Mouse (Mus musculus): ENCODE results near the gene Zbtb32. TPM values are rescaled to one million over a fixed set of nuclear protein-coding genes. Genes with fewer than 3 reads are reported as not detected.

The Zbtb32 gene
- polyA plus RNA-seq, 1 experiment from 2014 or later, result 0.27 TPM

DNA sequence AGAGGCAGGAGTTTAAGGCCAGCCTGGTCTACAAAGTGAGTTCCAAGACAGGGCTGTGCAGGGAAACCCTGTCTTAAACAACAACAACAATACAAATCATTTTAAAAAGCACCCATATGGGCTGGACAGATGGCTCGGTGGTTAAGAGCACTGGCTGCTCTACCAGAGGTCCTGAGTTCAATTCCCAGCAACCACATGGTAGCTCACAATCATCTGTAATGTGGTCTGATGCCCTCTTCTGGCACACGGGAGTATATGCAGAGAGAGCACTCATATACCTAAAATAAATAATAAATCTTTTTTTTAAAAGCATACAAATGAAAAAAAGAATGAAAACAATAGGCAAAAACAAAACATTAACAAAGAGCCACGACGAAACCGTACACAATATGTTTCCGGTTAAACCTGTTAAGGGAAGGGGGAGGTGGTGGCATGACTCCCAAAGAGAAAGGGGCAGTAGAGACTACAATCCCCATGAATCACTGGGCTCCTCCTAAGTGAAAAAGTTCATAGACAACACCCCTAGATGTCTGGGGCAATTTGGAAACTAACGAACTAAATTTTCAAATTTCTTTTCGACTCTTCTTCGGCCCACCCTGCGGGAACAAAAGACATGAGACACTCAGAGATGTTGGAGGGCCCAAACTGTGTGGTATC is 47.1 kb downstream of the Zbtb32 start:
- ATAC-seq (ENCODE audit: insufficient number of reproducible peaks, insufficient read depth, low FRiP score, low read depth), result peak; percentile 51; the same call in 1 of the 2 replicates
- peak overlapping the region; percentile 62 for H3K9ac ChIP-seq (replicated peaks; ENCODE audit: low read depth, low read length)
- 2% methylated on average over 10 of the region's 10 CpGs for WGBS

GRCm38 (mm10) chr7:30550603-30551002 is 48.1 kb downstream of the Zbtb32 start:
- Histone ChIP-seq H3K4me3 (ENCODE audit: low read depth, low read length) (no peak overlapping the region), H3K4me2 (replicated peaks; ENCODE audit: low read depth, low read length) (no peak overlapping the region), H3K27me3 (ENCODE audit: control insufficient read depth, insufficient read depth, low read length) (no peaks in the 10 kb centered on the region), H3K9ac (replicated peaks; ENCODE audit: low read depth, low read length) (no peak overlapping the region), H3K27ac (ENCODE audit: low read length) (no peak overlapping the region), H3K4me1 (ENCODE audit: control insufficient read depth, insufficient read depth, low read length) (peaks cover 12% of the 10 kb centered on the region; the same call in 1 of the 2 replicates), H3K9me3 (ENCODE audit: control insufficient read depth, low read depth, low read length) (no peaks in the 10 kb centered on the region), H3K36me3 (ENCODE audit: control insufficient read depth, insufficient read depth, low read length) (peaks cover 18% of the 10 kb centered on the region; the same call in 1 of the 2 replicates)
- no peak for ATAC-seq (ENCODE audit: insufficient number of reproducible peaks, insufficient read depth, low FRiP score, low read depth)
- 97% methylated on average over 1 of the region's 1 CpGs for whole genome bisulfite sequencing

More for the DNA sequence above, 47.1 kb downstream of the Zbtb32 start:
- peak overlapping the region; percentile 59 for H3K4me3 ChIP-seq (ENCODE audit: low read depth, low read length)
- H3K9me3 ChIP-seq (ENCODE audit: control insufficient read depth, low read depth, low read length), result no peaks in the 10 kb centered on the region
- peaks cover 16% of the 10 kb centered on the region; the same call in 1 of the 2 replicates for H3K36me3 ChIP-seq (ENCODE audit: control insufficient read depth, insufficient read depth, low read length)
- H3K27me3 ChIP-seq (ENCODE audit: control insufficient read depth, insufficient read depth, low read length), result no peaks in the 10 kb centered on the region
- H3K4me1 ChIP-seq (ENCODE audit: control insufficient read depth, insufficient read depth, low read length), result peaks cover 12% of the 10 kb centered on the region; the same call in 1 of the 2 replicates
- H3K27ac ChIP-seq (ENCODE audit: low read length), result peak overlapping the region; percentile 97
- H3K4me2 ChIP-seq (replicated peaks; ENCODE audit: low read depth, low read length), result peak overlapping the region; percentile 38

DNA sequence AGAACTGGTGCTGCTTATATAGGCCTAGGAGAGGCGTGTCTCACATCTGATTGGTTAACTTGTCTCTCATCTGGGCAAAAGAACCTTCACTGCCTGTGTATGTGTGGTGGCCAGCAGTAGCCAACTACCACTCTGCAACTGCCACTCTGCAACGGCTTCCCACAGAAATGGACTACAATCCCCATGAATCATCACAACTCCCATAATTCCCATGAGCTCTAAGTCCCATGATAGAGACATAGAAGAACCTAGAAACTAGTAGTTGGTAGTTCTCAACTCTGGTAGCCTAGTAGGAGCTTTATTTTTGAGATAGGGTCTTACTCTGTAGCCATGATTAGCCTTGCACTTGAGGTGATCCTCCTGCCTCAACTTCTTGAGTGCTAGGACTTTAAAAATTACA is 48.8 kb downstream of the Zbtb32 start:
- Histone ChIP-seq H3K4me1 (ENCODE audit: control insufficient read depth, insufficient read depth, low read length) (peaks cover 12% of the 10 kb centered on the region; the same call in 1 of the 2 replicates), H3K4me3 (ENCODE audit: low read depth, low read length) (no peak overlapping the region), H3K9me3 (ENCODE audit: control insufficient read depth, low read depth, low read length) (no peaks in the 10 kb centered on the region), H3K27me3 (ENCODE audit: control insufficient read depth, insufficient read depth, low read length) (no peaks in the 10 kb centered on the region), H3K9ac (replicated peaks; ENCODE audit: low read depth, low read length) (no peak overlapping the region), H3K4me2 (replicated peaks; ENCODE audit: low read depth, low read length) (no peak overlapping the region), H3K36me3 (ENCODE audit: control insufficient read depth, insufficient read depth, low read length) (peaks cover 11% of the 10 kb centered on the region; the same call in 1 of the 2 replicates), H3K27ac (ENCODE audit: low read length) (no peak overlapping the region)
- no peak for ATAC-seq (ENCODE audit: insufficient number of reproducible peaks, insufficient read depth, low FRiP score, low read depth)
- WGBS, result 88% methylated on average over 2 of the region's 2 CpGs

- no peak overlapping the region for H3K9ac ChIP-seq (replicated peaks; ENCODE audit: low read depth, low read length)
- peaks cover 16% of the 10 kb centered on the region; the same call in 1 of the 2 replicates for H3K36me3 ChIP-seq (ENCODE audit: control insufficient read depth, insufficient read depth, low read length)
- H3K4me1 ChIP-seq (ENCODE audit: control insufficient read depth, insufficient read depth, low read length), result no peaks in the 10 kb centered on the region
- no peaks in the 10 kb centered on the region for H3K27me3 ChIP-seq (ENCODE audit: control insufficient read depth, insufficient read depth, low read length)
- 92% methylated on average over 2 of the region's 2 CpGs for WGBS
- H3K4me2 ChIP-seq (replicated peaks; ENCODE audit: low read depth, low read length), result no peak overlapping the region
- H3K27ac ChIP-seq (ENCODE audit: low read length), result no peak overlapping the region
- no peak for ATAC-seq (ENCODE audit: insufficient number of reproducible peaks, insufficient read depth, low FRiP score, low read depth)
- no peak overlapping the region for H3K4me3 ChIP-seq (ENCODE audit: low read depth, low read length)
- no peaks in the 10 kb centered on the region for H3K9me3 ChIP-seq (ENCODE audit: control insufficient read depth, low read depth, low read length)
Measured at GRCm38 (mm10) chr7:30544327-30544726, 54.4 kb downstream of the Zbtb32 start.

GRCm38 (mm10) chr7:30540572-30540971 is 58.1 kb downstream of the Zbtb32 start:
- Histone ChIP-seq H3K36me3 (ENCODE audit: control insufficient read depth, insufficient read depth, low read length) (peaks cover 4% of the 10 kb centered on the region; the same call in 1 of the 2 replicates), H3K4me1 (ENCODE audit: control insufficient read depth, insufficient read depth, low read length) (peaks cover 2% of the 10 kb centered on the region; the same call in 1 of the 2 replicates), H3K27ac (ENCODE audit: low read length) (no peak overlapping the region), H3K9ac (replicated peaks; ENCODE audit: low read depth, low read length) (no peak overlapping the region), H3K27me3 (ENCODE audit: control insufficient read depth, insufficient read depth, low read length) (no peaks in the 10 kb centered on the region), H3K4me2 (replicated peaks; ENCODE audit: low read depth, low read length) (no peak overlapping the region), H3K9me3 (ENCODE audit: control insufficient read depth, low read depth, low read length) (no peaks in the 10 kb centered on the region), H3K4me3 (ENCODE audit: low read depth, low read length) (no peak overlapping the region)
- ATAC-seq (ENCODE audit: insufficient number of reproducible peaks, insufficient read depth, low FRiP score, low read depth), result no peak
- 85% methylated on average over 7 of the region's 7 CpGs for WGBS

Small RNAs within 50 kb of the gene (microRNA-seq; reads per million reads assigned to microRNA genes)
- gene Gm38670, result 0.78 reads per million
- not detected for gene Mir3569

Other genes with a start within 250 kb of the Zbtb32 start
- 5.2 and 6.7 TPM in 2 replicates for gene Lrfn3, start 236.1 kb downstream of the Zbtb32 start, polyA plus RNA-seq (2014; fragmentation: Nextera tagmentation; extraction: Ambion mirVana)
- 47.0 and 56.5 TPM in 2 replicates for gene Tyrobp, start 185.1 kb downstream of the Zbtb32 start, polyA plus RNA-seq (2014; fragmentation: Nextera tagmentation; extraction: Ambion mirVana)
- gene Hcst, start 179.1 kb downstream of the Zbtb32 start, polyA plus RNA-seq (2014; fragmentation: Nextera tagmentation; extraction: Ambion mirVana), result 1.1 TPM in 1 of 2 replicates, not detected in the other
- 2.0 and 2.7 TPM in 2 replicates for gene Nfkbid, start 177.2 kb downstream of the Zbtb32 start, polyA plus RNA-seq (2014; fragmentation: Nextera tagmentation; extraction: Ambion mirVana)
- gene Aplp1, start 153.4 kb downstream of the Zbtb32 start, polyA plus RNA-seq (2014; fragmentation: Nextera tagmentation; extraction: Ambion mirVana), result 37.4 and 39.0 TPM in 2 replicates
- 0.45 and 1.2 TPM in 2 replicates for gene Kirrel2, start 141.2 kb downstream of the Zbtb32 start, polyA plus RNA-seq (2014; fragmentation: Nextera tagmentation; extraction: Ambion mirVana)
- 0.70 TPM in 1 of 2 replicates, not detected in the other for gene Nphs1, start 140.6 kb downstream of the Zbtb32 start, polyA plus RNA-seq (2014; fragmentation: Nextera tagmentation; extraction: Ambion mirVana)
- not detected in 2 replicates for gene Prodh2, start 105.3 kb downstream of the Zbtb32 start, polyA plus RNA-seq (2014; fragmentation: Nextera tagmentation; extraction: Ambion mirVana)
- gene Arhgap33, start 63.8 kb downstream of the Zbtb32 start, polyA plus RNA-seq (2014; fragmentation: Nextera tagmentation; extraction: Ambion mirVana), result 13.2 and 13.4 TPM in 2 replicates
- 47.3 and 49.0 TPM in 2 replicates for gene Hspb6, start 46.7 kb downstream of the Zbtb32 start, polyA plus RNA-seq (2014; fragmentation: Nextera tagmentation; extraction: Ambion mirVana)
- 18.7 and 22.8 TPM in 2 replicates for gene Proser3, start 46.6 kb downstream of the Zbtb32 start, polyA plus RNA-seq (2014; fragmentation: Nextera tagmentation; extraction: Ambion mirVana)
- gene Lin37, start 39.1 kb downstream of the Zbtb32 start, polyA plus RNA-seq (2014; fragmentation: Nextera tagmentation; extraction: Ambion mirVana), result 40.8 and 43.7 TPM in 2 replicates
- 95.9 and 96.6 TPM in 2 replicates for gene U2af1l4, start 35.6 kb downstream of the Zbtb32 start, polyA plus RNA-seq (2014; fragmentation: Nextera tagmentation; extraction: Ambion mirVana)
- 7.1 and 10.0 TPM in 2 replicates for gene Gm49396, start 35.6 kb downstream of the Zbtb32 start, polyA plus RNA-seq (2014; fragmentation: Nextera tagmentation; extraction: Ambion mirVana)
- 113 and 117 TPM in 2 replicates for gene Psenen, start 35.3 kb downstream of the Zbtb32 start, polyA plus RNA-seq (2014; fragmentation: Nextera tagmentation; extraction: Ambion mirVana)
- 1.3 and 2.6 TPM in 2 replicates for gene Igflr1, start 33.5 kb downstream of the Zbtb32 start, polyA plus RNA-seq (2014; fragmentation: Nextera tagmentation; extraction: Ambion mirVana)
- 13.2 and 14.2 TPM in 2 replicates for gene Kmt2b, start 10.2 kb downstream of the Zbtb32 start, polyA plus RNA-seq (2014; fragmentation: Nextera tagmentation; extraction: Ambion mirVana)
- 6.6 and 7.7 TPM in 2 replicates for gene Upk1a, start 13.9 kb upstream of the Zbtb32 start, polyA plus RNA-seq (2014; fragmentation: Nextera tagmentation; extraction: Ambion mirVana)
- 976 and 1,066 TPM in 2 replicates for gene Cox6b1, start 27.2 kb upstream of the Zbtb32 start, polyA plus RNA-seq (2014; fragmentation: Nextera tagmentation; extraction: Ambion mirVana)
- gene Etv2, start 36.9 kb upstream of the Zbtb32 start, polyA plus RNA-seq (2014; fragmentation: Nextera tagmentation; extraction: Ambion mirVana), result not detected in 2 replicates
- gene Rbm42, start 51.4 kb upstream of the Zbtb32 start, polyA plus RNA-seq (2014; fragmentation: Nextera tagmentation; extraction: Ambion mirVana), result 85.7 and 96.8 TPM in 2 replicates
- 48.5 and 50.5 TPM in 2 replicates for gene Haus5, start 66.1 kb upstream of the Zbtb32 start, polyA plus RNA-seq (2014; fragmentation: Nextera tagmentation; extraction: Ambion mirVana)
- gene Pmis2, start 72.7 kb upstream of the Zbtb32 start, polyA plus RNA-seq (2014; fragmentation: Nextera tagmentation; extraction: Ambion mirVana), result not detected in 2 replicates
- gene 2200002J24Rik, start 100.0 kb upstream of the Zbtb32 start, polyA plus RNA-seq (2014; fragmentation: Nextera tagmentation; extraction: Ambion mirVana), result 0.91 and 2.0 TPM in 2 replicates
- gene Atp4a, start 113.3 kb upstream of the Zbtb32 start, polyA plus RNA-seq (2014; fragmentation: Nextera tagmentation; extraction: Ambion mirVana), result 1.8 and 2.3 TPM in 2 replicates
- gene Tmem147, start 130.6 kb upstream of the Zbtb32 start, polyA plus RNA-seq (2014; fragmentation: Nextera tagmentation; extraction: Ambion mirVana), result 210 and 215 TPM in 2 replicates
- gene Gapdhs, start 144.8 kb upstream of the Zbtb32 start, polyA plus RNA-seq (2014; fragmentation: Nextera tagmentation; extraction: Ambion mirVana), result 0.29 and 0.74 TPM in 2 replicates
- gene Sbsn, start 152.6 kb upstream of the Zbtb32 start, polyA plus RNA-seq (2014; fragmentation: Nextera tagmentation; extraction: Ambion mirVana), result 0.91 and 1.1 TPM in 2 replicates
- gene Dmkn, start 164.8 kb upstream of the Zbtb32 start, polyA plus RNA-seq (2014; fragmentation: Nextera tagmentation; extraction: Ambion mirVana), result 5.9 and 14.6 TPM in 2 replicates
- gene Krtdap, start 189.0 kb upstream of the Zbtb32 start, polyA plus RNA-seq (2014; fragmentation: Nextera tagmentation; extraction: Ambion mirVana), result 9.2 and 20.2 TPM in 2 replicates
- 0.55 and 3.4 TPM in 2 replicates for gene Ffar2, start 224.9 kb upstream of the Zbtb32 start, polyA plus RNA-seq (2014; fragmentation: Nextera tagmentation; extraction: Ambion mirVana)

Data from stomach, embryonic 14.5 days (tissue).